Mouse (Mus musculus): ENCODE measurements around the gene Tesk2. TPM values are rescaled to one million over a fixed set of nuclear protein-coding genes. Genes with fewer than 3 reads are reported as not detected.
"Not testable (repeated sequence)": the region's sequence is repeated elsewhere in the genome, so short reads cannot be mapped to it uniquely, and the experiment has no call there.

Gene Tesk2
- polyA plus RNA-seq (2012; rRNA removed) (1.3 and 1.6 TPM in 2 replicates), polyA plus RNA-seq (2014; fragmentation: Nextera tagmentation; extraction: Ambion mirVana) (3.2 and 3.4 TPM in 2 replicates)

DNA sequence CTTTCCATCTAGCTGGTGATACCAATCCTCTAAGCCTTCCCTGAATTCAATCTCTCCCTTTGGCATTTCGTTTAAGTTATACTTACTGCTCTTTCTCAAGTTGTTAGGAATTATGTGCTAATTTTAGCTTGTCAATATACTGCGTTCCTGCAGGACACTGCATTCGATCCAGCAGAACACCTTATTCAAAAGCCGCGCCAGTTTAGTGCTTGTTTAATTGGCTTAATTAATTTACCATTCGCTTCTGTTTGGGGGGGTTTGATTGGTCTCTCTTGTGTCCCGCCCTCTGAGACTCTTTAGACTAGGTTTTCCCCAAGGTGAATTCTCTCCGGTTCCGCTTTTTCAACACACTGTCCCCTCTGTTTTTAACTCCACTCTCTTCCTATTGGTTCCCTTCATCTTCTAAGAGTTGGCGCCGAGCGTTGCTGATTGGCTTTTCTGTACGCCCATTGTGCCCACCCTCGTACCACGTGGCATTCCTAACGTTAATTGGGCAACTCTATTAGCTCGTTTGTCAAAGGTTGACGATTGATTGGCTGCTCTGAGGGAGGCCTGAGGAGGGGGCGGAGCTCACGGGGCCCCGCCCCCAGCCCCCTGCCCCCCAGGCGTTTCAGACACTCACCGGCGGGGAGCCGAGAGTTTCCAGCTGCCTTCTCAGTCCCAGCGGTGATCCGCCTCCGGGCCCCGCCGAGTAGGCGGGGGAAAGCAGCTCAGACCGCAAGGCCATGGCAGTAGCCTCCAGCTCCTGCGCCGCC, at the start of gene Tesk2:
Gene Tesk2 (plus strand): TSS at position 606 of the 755 bp plus-strand sequence.
- Histone ChIP-seq H3K9ac (replicated peaks) (peak within 1 kb of the TSS; percentile 72), H3K4me1 (replicated peaks; ENCODE audit: control insufficient read depth in 2 of 2, insufficient read depth in 2 of 2, low read length in 1 of 2) (peaks cover 3 to 4% of the 10 kb centered on the region in 2 experiments; a peak in 1 of 4 replicates), H3K9me3 (ENCODE audit: control insufficient read depth, low read length) (no peaks in the 10 kb centered on the region), H3K36me3 (replicated peaks; ENCODE audit: control insufficient read depth, insufficient read depth, low read depth) (no peaks in the 10 kb centered on the region), H3K27me3 (ENCODE audit: control insufficient read depth, insufficient read depth, low read length) (no peaks in the 10 kb centered on the region), H3K4me3 (ENCODE audit: insufficient read depth in 1 of 2, low read depth in 2 of 2, low read length in 2 of 2) (peak within 1 kb of the TSS; percentile 69 to 88), H3K27ac (peak within 1 kb of the TSS; percentile 34; the same call in 1 of the 2 replicates), H3K4me2 (ENCODE audit: low read depth) (peak within 1 kb of the TSS; percentile 92)
- ATAC-seq (ENCODE audit: insufficient read depth) (peak; percentile 96), DNase-seq (ENCODE audit: low read depth in 3 of 3, low spot score in 3 of 3) (peak; percentile 95)
- TF ChIP-seq EP300 (IDR thresholded peaks at IDR 0.05; ENCODE audit: low read depth) (0 out of 2 replicates have a peak, but pooled peaks have one; percentile 15), CTCF (IDR thresholded peaks at IDR 0.05; ENCODE audit: low read depth) (no peak)
- WGBS (ENCODE audit: insufficient replicate concordance), result under 1% methylated on average over 34 of the region's 34 CpGs

DNA sequence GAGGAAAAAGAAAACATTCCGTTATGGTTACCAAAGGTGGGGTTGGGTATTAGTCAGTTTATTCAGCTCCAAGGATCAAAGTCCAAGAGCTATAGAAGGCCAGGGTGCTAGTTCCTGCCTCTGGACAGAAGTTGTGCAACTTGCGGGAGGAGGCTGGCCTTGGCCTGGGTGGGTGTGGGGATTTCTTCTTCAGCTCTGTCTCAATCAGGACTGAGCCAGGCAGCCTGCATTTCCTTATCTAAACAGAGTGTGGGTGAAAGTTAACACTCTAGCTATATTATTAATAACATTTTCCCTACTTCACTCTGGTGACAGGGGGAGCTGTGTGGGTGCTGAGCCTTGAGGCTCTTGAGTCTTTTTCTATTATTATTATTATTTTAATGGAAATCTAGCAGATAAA, 48.0 kb upstream of the Tesk2 start:
- DNase-seq (ENCODE audit: low read depth in 3 of 3, low spot score in 3 of 3), result peak; percentile 54 to 56 (median 55)
- no peaks in the 10 kb centered on the region for H3K9me3 ChIP-seq (ENCODE audit: control insufficient read depth, low read length)
- TF ChIP-seq CTCF (IDR thresholded peaks at IDR 0.05; ENCODE audit: low read depth) (no peak), EP300 (IDR thresholded peaks at IDR 0.05; ENCODE audit: low read depth) (peak; percentile 68)
- ATAC-seq (ENCODE audit: insufficient read depth), result peak; percentile 87
- no peak overlapping the region for H3K9ac ChIP-seq (replicated peaks)
- H3K27ac ChIP-seq, result no peak overlapping the region
- WGBS (ENCODE audit: insufficient replicate concordance), result 27% methylated on average over 2 of the region's 2 CpGs
- H3K36me3 ChIP-seq (replicated peaks; ENCODE audit: control insufficient read depth, insufficient read depth, low read depth), result no peaks in the 10 kb centered on the region
- H3K4me1 ChIP-seq (replicated peaks; ENCODE audit: control insufficient read depth in 2 of 2, insufficient read depth in 2 of 2, low read length in 1 of 2), result peaks cover 12 to 13% of the 10 kb centered on the region in 2 experiments
- H3K27me3 ChIP-seq (ENCODE audit: control insufficient read depth, insufficient read depth, low read length), result no peaks in the 10 kb centered on the region
- no peak overlapping the region for H3K4me3 ChIP-seq (ENCODE audit: insufficient read depth in 1 of 2, low read depth in 2 of 2, low read length in 2 of 2)
- H3K4me2 ChIP-seq (ENCODE audit: low read depth), result peak overlapping the region; percentile 36

DNA sequence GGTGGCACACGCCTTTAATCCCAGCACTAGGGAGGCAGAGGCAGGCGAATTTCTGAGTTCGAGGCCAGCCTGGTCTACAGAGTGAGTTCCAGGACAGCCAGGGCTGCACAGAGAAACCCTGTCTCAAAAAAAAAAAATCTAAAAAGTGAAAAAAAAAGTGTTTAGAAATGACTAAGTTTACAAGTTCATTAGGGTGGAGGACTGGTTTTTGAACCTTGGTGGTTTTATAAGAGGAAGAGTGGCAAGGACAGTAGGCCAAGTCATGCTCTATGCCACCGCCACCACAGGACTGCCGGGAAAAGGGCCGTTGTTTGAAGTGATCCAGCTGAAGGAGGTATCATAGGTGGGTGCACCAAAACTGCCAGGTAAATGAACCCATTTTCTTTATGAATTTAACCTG, 46.0 kb upstream of the Tesk2 start:
- not testable (repeated sequence) for H3K9ac ChIP-seq (replicated peaks); H3K27me3 ChIP-seq (ENCODE audit: control insufficient read depth, insufficient read depth, low read length); H3K4me3 ChIP-seq (ENCODE audit: insufficient read depth in 1 of 2, low read depth in 2 of 2, low read length in 2 of 2); ATAC-seq (ENCODE audit: insufficient read depth); H3K9me3 ChIP-seq (ENCODE audit: control insufficient read depth, low read length); H3K4me2 ChIP-seq (ENCODE audit: low read depth); H3K27ac ChIP-seq; DNase-seq (ENCODE audit: low read depth in 3 of 3, low spot score in 3 of 3); H3K36me3 ChIP-seq (replicated peaks; ENCODE audit: control insufficient read depth, insufficient read depth, low read depth)
- WGBS (ENCODE audit: insufficient replicate concordance), result 77% methylated on average over 6 of the region's 6 CpGs
- H3K4me1 ChIP-seq (replicated peaks; ENCODE audit: control insufficient read depth in 2 of 2, insufficient read depth in 2 of 2, low read length in 1 of 2), result peaks cover 12 to 13% of the 10 kb centered on the region in 2 experiments

DNA sequence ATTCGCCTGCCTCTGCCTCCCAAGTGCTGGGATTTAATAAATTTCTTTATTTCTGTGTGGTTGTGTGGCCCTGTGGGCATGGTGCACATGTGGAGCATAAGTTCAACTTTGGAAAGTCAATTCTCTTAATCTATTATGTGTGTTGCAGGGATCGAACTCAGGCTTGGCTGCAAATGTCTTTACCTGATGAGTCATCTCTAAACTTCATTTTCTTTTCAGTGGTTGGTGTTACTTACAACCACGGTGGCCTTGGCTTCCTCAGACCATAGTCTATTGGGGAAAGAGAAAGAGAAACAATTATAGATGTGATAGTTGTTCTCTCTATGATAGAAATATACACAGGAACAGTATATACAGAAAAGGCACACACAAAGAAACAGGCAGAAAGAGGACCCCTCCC, 44.7 kb upstream of the Tesk2 start:
- Histone ChIP-seq H3K4me3 (ENCODE audit: insufficient read depth in 1 of 2, low read depth in 2 of 2, low read length in 2 of 2) (no peak overlapping the region), H3K27ac (no peak overlapping the region), H3K9ac (replicated peaks) (no peak overlapping the region), H3K9me3 (ENCODE audit: control insufficient read depth, low read length) (no peaks in the 10 kb centered on the region), H3K4me1 (replicated peaks; ENCODE audit: control insufficient read depth in 2 of 2, insufficient read depth in 2 of 2, low read length in 1 of 2) (peaks cover 12 to 13% of the 10 kb centered on the region in 2 experiments), H3K4me2 (ENCODE audit: low read depth) (no peak overlapping the region), H3K27me3 (ENCODE audit: control insufficient read depth, insufficient read depth, low read length) (no peaks in the 10 kb centered on the region), H3K36me3 (replicated peaks; ENCODE audit: control insufficient read depth, insufficient read depth, low read depth) (no peaks in the 10 kb centered on the region)
- DNase-seq (ENCODE audit: low read depth in 3 of 3, low spot score in 3 of 3) (no peak), ATAC-seq (ENCODE audit: insufficient read depth) (no peak)
- TF ChIP-seq CTCF (IDR thresholded peaks at IDR 0.05; ENCODE audit: low read depth) (no peak), EP300 (IDR thresholded peaks at IDR 0.05; ENCODE audit: low read depth) (no peak)
- WGBS (ENCODE audit: insufficient replicate concordance), result 57% methylated on average over 3 of the region's 3 CpGs

DNA sequence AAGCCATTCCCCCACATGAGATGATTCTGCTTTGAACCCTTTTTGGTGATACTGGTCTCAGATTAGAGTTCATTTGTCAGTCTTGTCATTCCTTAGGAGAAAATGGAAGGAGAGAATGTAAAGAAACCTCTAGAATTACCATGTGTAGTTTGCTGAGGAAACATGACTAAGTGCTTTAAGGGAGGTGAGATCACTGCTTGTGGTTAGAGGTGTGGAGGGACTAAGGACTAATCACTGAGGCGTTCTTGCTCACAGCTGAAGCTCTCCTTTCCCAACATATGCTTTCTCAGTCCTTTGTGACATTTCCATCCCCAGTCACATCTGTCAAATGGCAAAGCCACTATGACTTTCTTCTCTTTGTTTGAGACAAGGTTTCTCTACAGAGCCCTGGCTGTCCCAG, 42.9 kb upstream of the Tesk2 start:
- no peaks in the 10 kb centered on the region for H3K27me3 ChIP-seq (ENCODE audit: control insufficient read depth, insufficient read depth, low read length)
- no peak overlapping the region for H3K27ac ChIP-seq
- H3K9ac ChIP-seq (replicated peaks), result no peak overlapping the region
- H3K36me3 ChIP-seq (replicated peaks; ENCODE audit: control insufficient read depth, insufficient read depth, low read depth), result no peaks in the 10 kb centered on the region
- no peaks in the 10 kb centered on the region for H3K9me3 ChIP-seq (ENCODE audit: control insufficient read depth, low read length)
- peaks cover 8 to 9% of the 10 kb centered on the region in 2 experiments for H3K4me1 ChIP-seq (replicated peaks; ENCODE audit: control insufficient read depth in 2 of 2, insufficient read depth in 2 of 2, low read length in 1 of 2)
- H3K4me2 ChIP-seq (ENCODE audit: low read depth), result no peak overlapping the region
- DNase-seq (ENCODE audit: low read depth in 3 of 3, low spot score in 3 of 3) (no peak), ATAC-seq (ENCODE audit: insufficient read depth) (no peak)
- H3K4me3 ChIP-seq (ENCODE audit: insufficient read depth in 1 of 2, low read depth in 2 of 2, low read length in 2 of 2), result no peak overlapping the region
- 21% methylated on average over 1 of the region's 1 CpGs for WGBS (ENCODE audit: insufficient replicate concordance)
- no peak for TF ChIP-seq CTCF (IDR thresholded peaks at IDR 0.05; ENCODE audit: low read depth)
- TF ChIP-seq EP300 (IDR thresholded peaks at IDR 0.05; ENCODE audit: low read depth), result no peak

Measured in liver, embryonic 14.5 days (tissue).